Mouse (Mus musculus) heart, postnatal 0 days (tissue): ENCODE results near the gene Gpx5. TPM values are rescaled to one million over a fixed set of nuclear protein-coding genes. Genes with fewer than 3 reads are reported as not detected.
"Not testable (repeated sequence)": the region's sequence is repeated elsewhere in the genome, so short reads cannot be mapped to it uniquely, and the experiment has no call there.

Source experiments
- ATAC-seq: fragments of 200-750 bp; cut with Nextera tagmentation; 2 replicates; pipeline ENCODE4 v1.8.0; 2017; ENCODE audit warnings: low read depth, moderate number of reproducible peaks, moderate library complexity; ENCODE audit not compliant: insufficient read depth
- DNase-seq: peaks from one replicate; pipeline ENCODE4 v3.0.0-alpha.2; 2016; ENCODE audit warnings: low spot score
- H3K27ac ChIP-seq: fragments of 300-500 bp; sonication (generic); 2 replicates; pipeline ENCODE4 v1.5.1; 2014; ENCODE audit warnings: low read depth, mild to moderate bottlenecking
- H3K27me3 ChIP-seq: fragments of 300-500 bp; sonication (generic); 2 replicates; pipeline ENCODE4 v1.6.1; 2014; ENCODE audit warnings: low read length, mixed read lengths; ENCODE audit not compliant: control insufficient read depth, insufficient read depth
- H3K36me3 ChIP-seq: fragments of 300-500 bp; sonication (generic); replicated peaks from 2 replicates; pipeline ENCODE4 v1.6.1; 2014; ENCODE audit warnings: low read length, mixed read lengths; ENCODE audit not compliant: control insufficient read depth, insufficient read depth
- H3K4me1 ChIP-seq: fragments of 300-500 bp; sonication (generic); 2 replicates; pipeline ENCODE4 v1.6.1; 2014; ENCODE audit warnings: antibody characterized with exemption; ENCODE audit not compliant: control insufficient read depth, insufficient read depth
- H3K4me2 ChIP-seq: fragments of 300-500 bp; sonication (generic); 2 replicates; pipeline ENCODE4 v1.6.1; 2014; ENCODE audit warnings: low read depth, mild to moderate bottlenecking, low read length, moderate library complexity
- H3K4me3 ChIP-seq: fragments of 300-500 bp; sonication (generic); 2 replicates; pipeline ENCODE4 v1.5.1; 2014; ENCODE audit warnings: low read depth, low read length
- H3K9ac ChIP-seq: fragments of 300-500 bp; sonication (generic); replicated peaks from 2 replicates; pipeline ENCODE4 v1.6.1; 2014; ENCODE audit warnings: low read depth, low read length, mixed read lengths
- H3K9me3 ChIP-seq: fragments of 300-500 bp; sonication (generic); replicated peaks from 2 replicates; pipeline ENCODE4 v1.6.1; 2016; ENCODE audit warnings: low read length; ENCODE audit not compliant: control insufficient read depth
- CTCF ChIP-seq: IDR thresholded peaks from 2 replicates; pipeline ENCODE4 v1.5.1; 2016; ENCODE audit warnings: antibody characterized with exemption, control low read depth, low read depth
- EP300 ChIP-seq: IDR thresholded peaks from 2 replicates; pipeline ENCODE4 v1.6.1; 2016; ENCODE audit warnings: antibody characterized with exemption, low read depth
- WGBS: fragments of 180-500 bp; shearing (Covaris S2); extraction: QIAGEN DNeasy Blood & Tissue Kit; methylation state at CpG from one replicate; pipeline ENCODE4 v1.1.7; 2014; 5-methylcytosine and 5-hydroxymethylcytosine counted together
- polyA plus RNA-seq: library from polyadenylated mRNA; unstranded; fragments of >200 nt; fragmentation: Nextera tagmentation; extraction: Ambion mirVana; gene quantifications from 2 replicates; pipeline ENCODE4 v1.2.1, GENCODE M21; 2015
- total RNA-seq: library from RNA; depleted of rRNA; stranded (reverse); fragments of >200 nt; gene quantifications from 2 replicates; pipeline ENCODE4 v1.2.3, GENCODE M21; 2014; ENCODE audit warnings: low replicate concordance

Gpx5 gene
- total and polyA plus RNA-seq, 2 experiments from 2014 or later: not detected

DNA sequence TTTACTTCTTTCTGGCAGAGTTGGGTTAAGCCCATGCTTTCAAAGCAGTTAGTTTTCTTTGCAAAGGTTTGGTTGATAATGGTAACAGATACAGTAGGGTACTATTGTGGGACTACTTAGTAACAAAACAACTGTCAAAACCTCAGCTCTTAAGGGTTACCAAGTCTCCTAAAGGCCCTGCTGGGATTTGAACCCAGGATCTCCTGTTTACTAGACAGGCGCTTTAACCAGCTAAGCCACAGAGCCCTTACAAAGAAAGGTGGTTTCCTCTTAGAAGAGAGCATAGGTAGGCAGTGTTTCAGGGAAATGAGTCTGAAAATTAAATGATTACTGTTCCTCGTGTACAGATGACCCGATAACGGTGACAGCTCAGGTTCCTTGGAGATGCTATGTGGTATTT, 43.5 kb downstream of the Gpx5 start:
- no peaks in the 10 kb centered on the region for H3K9me3 ChIP-seq
- WGBS: 31% methylated on average over 4 of the region's 4 CpGs
- H3K4me1 ChIP-seq: 0 out of 2 replicates have a peak, but pooled peaks cover 2% of the 10 kb centered on the region
- H3K36me3 ChIP-seq: no peaks in the 10 kb centered on the region
- no peak overlapping the region for H3K9ac ChIP-seq
- ATAC-seq (no peak), DNase-seq (no peak)
- TF ChIP-seq CTCF (no peak), EP300 (no peak)
- no peak overlapping the region for H3K4me2 ChIP-seq
- H3K27me3 ChIP-seq: peaks cover 12% of the 10 kb centered on the region
- H3K4me3 ChIP-seq: no peak overlapping the region
- H3K27ac ChIP-seq: no peak overlapping the region

DNA sequence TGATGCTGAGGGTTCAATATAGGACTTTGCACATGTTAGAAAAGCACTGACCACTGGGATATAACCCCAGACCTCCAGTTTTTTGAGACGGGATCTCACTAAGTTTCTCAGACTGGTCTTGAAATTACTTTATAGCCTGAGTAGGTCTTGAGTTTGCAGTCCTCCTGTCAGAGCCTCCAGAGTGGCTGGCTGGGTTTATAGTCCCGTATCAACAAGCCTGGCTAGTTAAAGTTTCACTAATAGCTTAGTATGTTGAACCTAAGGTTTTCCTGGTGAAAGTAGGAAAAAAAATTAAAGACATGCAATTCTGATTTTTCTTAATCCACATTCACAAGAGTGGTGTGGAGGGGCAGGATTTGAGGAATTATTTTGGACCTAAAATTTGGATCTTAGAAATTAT, 46.3 kb downstream of the Gpx5 start:
- H3K9ac ChIP-seq: no peak overlapping the region
- H3K4me2 ChIP-seq: no peak overlapping the region
- H3K4me1 ChIP-seq: no peaks in the 10 kb centered on the region
- no peak overlapping the region for H3K27ac ChIP-seq
- H3K9me3 ChIP-seq: no peaks in the 10 kb centered on the region
- no peak overlapping the region for H3K4me3 ChIP-seq
- no peaks in the 10 kb centered on the region for H3K36me3 ChIP-seq
- ATAC-seq: no peak
- H3K27me3 ChIP-seq: no peaks in the 10 kb centered on the region
- no peak for DNase-seq
- WGBS: 74% methylated on average over 2 of the region's 2 CpGs
- TF ChIP-seq EP300 (no peak), CTCF (no peak)

DNA sequence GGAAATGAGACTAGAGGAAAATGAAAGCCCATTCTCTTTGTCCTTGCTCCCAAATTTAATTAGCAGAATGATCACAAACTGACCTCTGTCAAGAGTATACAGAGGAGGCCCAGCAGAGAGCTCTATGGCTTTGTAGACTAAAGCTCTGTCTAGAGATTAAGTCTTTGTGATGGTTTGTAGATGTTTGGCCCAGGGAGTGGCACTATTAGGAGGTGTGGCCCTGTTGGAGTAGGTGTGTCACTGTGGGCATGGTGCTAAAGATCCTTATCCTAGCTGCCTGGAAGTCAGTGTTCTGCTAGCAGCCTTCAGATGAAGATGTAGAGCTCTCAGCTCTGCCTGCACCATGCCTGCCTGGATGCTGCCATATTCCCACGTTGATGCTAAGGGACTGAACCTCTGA, 47.6 kb downstream of the Gpx5 start:
- not testable (repeated sequence) for H3K9ac ChIP-seq, DNase-seq, H3K4me2 ChIP-seq, H3K4me1 ChIP-seq, H3K36me3 ChIP-seq, ATAC-seq, H3K27ac ChIP-seq, H3K9me3 ChIP-seq, H3K27me3 ChIP-seq, H3K4me3 ChIP-seq
- 36% methylated on average over 1 of the region's 1 CpGs for WGBS

DNA sequence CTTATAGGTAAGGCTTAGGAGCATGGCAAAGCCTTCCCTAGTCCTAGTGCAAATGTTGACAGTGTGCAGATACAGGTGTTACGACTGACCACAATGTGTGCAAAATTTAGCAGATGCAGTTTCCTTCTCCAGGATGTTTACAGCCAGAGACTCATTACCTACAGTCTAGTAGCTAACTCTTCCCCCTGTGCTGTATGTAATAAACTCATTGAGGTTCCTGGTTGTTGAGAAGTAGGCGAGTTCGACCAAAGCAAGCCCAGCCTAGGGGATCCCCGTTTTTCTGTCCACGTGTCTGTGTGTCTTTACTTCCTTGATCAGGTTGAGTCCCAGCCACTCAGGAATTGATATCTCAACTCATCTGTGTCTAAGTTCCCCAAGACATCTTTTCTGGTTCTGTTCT, 48.4 kb downstream of the Gpx5 start:
- no peak overlapping the region for H3K4me2 ChIP-seq
- H3K4me1 ChIP-seq: no peaks in the 10 kb centered on the region
- H3K4me3 ChIP-seq: no peak overlapping the region
- DNase-seq (no peak), ATAC-seq (no peak)
- H3K9me3 ChIP-seq: no peaks in the 10 kb centered on the region
- H3K9ac ChIP-seq: no peak overlapping the region
- H3K36me3 ChIP-seq: no peaks in the 10 kb centered on the region
- H3K27me3 ChIP-seq: no peaks in the 10 kb centered on the region
- no peak overlapping the region for H3K27ac ChIP-seq
- 86% methylated on average over 5 of the region's 5 CpGs for WGBS
- TF ChIP-seq EP300 (no peak), CTCF (no peak)

DNA sequence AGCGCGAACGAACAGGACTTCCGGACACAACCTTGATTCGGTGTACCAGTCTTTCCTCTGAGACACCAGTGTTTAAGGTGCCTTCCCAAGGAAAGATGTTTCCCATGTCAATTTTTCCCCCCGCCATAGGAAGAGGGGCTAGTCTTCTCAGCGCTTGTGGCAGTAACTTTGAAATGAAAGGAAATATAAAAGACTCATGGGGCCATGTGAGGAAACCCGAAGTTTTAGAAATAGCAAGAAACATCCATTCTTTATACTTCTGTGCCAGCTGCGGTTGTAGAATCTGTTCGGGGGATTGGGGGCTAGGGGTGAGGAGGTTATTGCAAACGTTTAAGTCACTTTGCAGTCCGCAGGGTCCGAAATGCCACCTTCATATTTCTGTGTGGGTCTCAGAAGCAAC, 49.3 kb downstream of the Gpx5 start:
- 17% methylated on average over 13 of the region's 13 CpGs for WGBS
- Histone ChIP-seq H3K36me3 (no peaks in the 10 kb centered on the region), H3K27ac (no peak overlapping the region), H3K4me3 (peak overlapping the region; percentile 31), H3K27me3 (no peaks in the 10 kb centered on the region), H3K4me2 (peak overlapping the region; percentile 44), H3K9ac (no peak overlapping the region), H3K4me1 (no peaks in the 10 kb centered on the region), H3K9me3 (0 out of 2 replicates have a peak, but pooled peaks cover 6% of the 10 kb centered on the region)
- no peak for ATAC-seq
- no peak for DNase-seq
- no peak for TF ChIP-seq EP300

DNA sequence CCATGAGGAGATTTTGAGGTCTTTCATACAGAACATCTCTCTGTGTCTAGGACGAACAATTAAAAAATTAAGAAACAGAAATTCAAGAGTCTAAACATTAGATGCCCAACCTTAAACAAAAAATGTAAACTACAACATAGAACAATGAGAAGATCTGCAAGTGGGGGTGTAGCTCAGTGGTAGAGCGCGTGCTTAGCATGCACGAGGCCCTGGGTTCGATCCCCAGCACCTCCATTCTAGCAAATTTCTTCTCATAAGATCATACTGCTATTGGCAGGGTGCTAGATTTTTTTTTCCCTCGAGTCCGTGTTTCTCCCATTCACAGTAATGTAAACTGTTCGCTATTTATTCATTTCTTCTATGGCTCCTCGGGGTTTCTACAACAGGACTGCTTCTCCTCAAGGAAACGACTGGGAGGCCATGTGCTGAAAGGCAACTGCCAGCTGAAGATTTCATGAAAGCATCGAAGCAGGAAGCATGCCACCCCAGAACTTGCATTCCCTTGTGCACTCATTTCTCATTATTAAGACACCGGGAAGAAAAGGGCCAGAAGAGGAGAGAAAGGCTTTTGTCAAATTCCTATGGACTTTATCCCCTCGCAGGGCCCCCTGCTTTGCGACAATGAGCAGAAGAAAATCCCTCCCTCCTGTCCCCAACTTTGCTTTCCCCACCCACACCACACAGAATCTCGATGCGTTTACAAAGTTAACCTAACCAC, 50.0 kb downstream of the Gpx5 start:
- no peaks in the 10 kb centered on the region for H3K27me3 ChIP-seq
- H3K4me1 ChIP-seq: no peaks in the 10 kb centered on the region
- no peak overlapping the region for H3K9ac ChIP-seq
- 14% methylated on average over 16 of the region's 16 CpGs for WGBS
- H3K4me3 ChIP-seq: peak overlapping the region; percentile 31
- no peak for TF ChIP-seq CTCF
- no peak for TF ChIP-seq EP300
- no peaks in the 10 kb centered on the region for H3K36me3 ChIP-seq
- peak overlapping the region; percentile 44 for H3K4me2 ChIP-seq
- 0 out of 2 replicates have a peak, but pooled peaks cover 7% of the 10 kb centered on the region for H3K9me3 ChIP-seq
- no peak for ATAC-seq
- H3K27ac ChIP-seq: no peak overlapping the region
- DNase-seq: no peak
